Mouse (Mus musculus) forelimb bud, embryonic 11.5 days (tissue): ENCODE results near the gene Hk1.
"Not testable (repeated sequence)": the region's sequence is repeated elsewhere in the genome, so short reads cannot be mapped to it uniquely, and the experiment has no call there.

Experiments
- DNase-seq: peaks from one replicate; pipeline ENCODE4 v3.0.0-alpha.2; 2012; ENCODE audit warnings: low read depth, low spot score

Gene Hk1

GRCm38 (mm10) chr10:62340991-62341390 lies 38.7 kb downstream of the Hk1 start:
- no peak for DNase-seq

- DNase-seq, result peak; percentile 93
Measured at GRCm38 (mm10) chr10:62340095-62340731, 39.5 kb downstream of the Hk1 start.

- no peak for DNase-seq
Measured at GRCm38 (mm10) chr10:62339211-62340094, 40.3 kb downstream of the Hk1 start.

- no peak for DNase-seq
Measured at GRCm38 (mm10) chr10:62338626-62339025, 41.1 kb downstream of the Hk1 start.

GRCm38 (mm10) chr10:62338176-62338575 lies 41.5 kb downstream of the Hk1 start:
- no peak for DNase-seq

- DNase-seq, result no peak
Measured at GRCm38 (mm10) chr10:62336601-62337578, 42.8 kb downstream of the Hk1 start.

GRCm38 (mm10) chr10:62335423-62335776 lies 44.3 kb downstream of the Hk1 start:
- DNase-seq, result no peak

- no peak for DNase-seq
Measured at GRCm38 (mm10) chr10:62334686-62335422, 44.9 kb downstream of the Hk1 start.

GRCm38 (mm10) chr10:62333269-62333668 lies 46.4 kb downstream of the Hk1 start:
- no peak for DNase-seq

- no peak for DNase-seq
Measured at GRCm38 (mm10) chr10:62332514-62332913, 47.2 kb downstream of the Hk1 start.

- DNase-seq, result no peak
Measured at GRCm38 (mm10) chr10:62331771-62332170, 47.9 kb downstream of the Hk1 start.

GRCm38 (mm10) chr10:62331296-62331695 lies 48.4 kb downstream of the Hk1 start:
- no peak for DNase-seq

GRCm38 (mm10) chr10:62329846-62330245 lies 49.9 kb downstream of the Hk1 start:
- no peak for DNase-seq

GRCm38 (mm10) chr10:62328886-62329412 lies 50.8 kb downstream of the Hk1 start:
- DNase-seq, result no peak

- DNase-seq, result no peak
Measured at GRCm38 (mm10) chr10:62327572-62328317, 52.0 kb downstream of the Hk1 start.

GRCm38 (mm10) chr10:62326818-62327571 lies 52.7 kb downstream of the Hk1 start:
- DNase-seq, result no peak

GRCm38 (mm10) chr10:62326002-62326401 lies 53.7 kb downstream of the Hk1 start:
- no peak for DNase-seq

- DNase-seq, result not testable (repeated sequence)
Measured at GRCm38 (mm10) chr10:62322821-62323220, 56.9 kb downstream of the Hk1 start.

GRCm38 (mm10) chr10:62321457-62321856 lies 58.3 kb downstream of the Hk1 start:
- DNase-seq, result no peak
